Mouse (Mus musculus) urinary bladder, postnatal 36 days (tissue): ENCODE results near the gene Gpd1.
"Not testable (repeated sequence)": the region's sequence is repeated elsewhere in the genome, so short reads cannot be mapped to it uniquely, and the experiment has no call there.

ENCODE experiments used
- DNase-seq, 2 experiments: peaks; one replicate each; pipeline ENCODE4 v3.0.0; 2022; ENCODE audit warnings: low spot score in 2 of 2, mixed read lengths in 1 of 2

Gene Gpd1

GRCm38 (mm10) chr15:99771601-99772276, 54.4 kb downstream of the Gpd1 start:
- DNase-seq, result peak in 1 of 2 experiments; percentile 17

GRCm38 (mm10) chr15:99772277-99772880, 55.1 kb downstream of the Gpd1 start:
- DNase-seq, result peak; percentile 85 to 91

- not testable (repeated sequence) for DNase-seq
These were observed 55.4 kb downstream of the Gpd1 start, which contains the start of gene Cers5 for GRCm38 (mm10) chr15:99772881-99772924. Cers5 (minus strand) TSS chr15:99772885.

GRCm38 (mm10) chr15:99772925-99773324, 55.6 kb downstream of the Gpd1 start:
- no peak for DNase-seq
